Mouse (Mus musculus) mouse embryonic stem cell (cell line): ENCODE measurements around the gene Olfr209.
"Not testable (repeated sequence)": the region's sequence is repeated elsewhere in the genome, so short reads cannot be mapped to it uniquely, and the experiment has no call there.

ENCODE experiments used
- in situ Hi-C, 2 experiments: fragments of 300-500 bp; cut with MboI; formaldehyde crosslinking; loops; 1 replicate in 1 of 2; 3 replicates in 1 of 2; pipeline ENCODE4 v1.14.3; 2019 to 2020; ENCODE audit warnings: low sequenced_read_pairs in 2 of 2, low pct_unique_long_range_greater_than_20kb in 1 of 2, mixed read lengths in 1 of 2; ENCODE audit not compliant: unreplicated experiment in 1 of 2

Gene Olfr209

DNA sequence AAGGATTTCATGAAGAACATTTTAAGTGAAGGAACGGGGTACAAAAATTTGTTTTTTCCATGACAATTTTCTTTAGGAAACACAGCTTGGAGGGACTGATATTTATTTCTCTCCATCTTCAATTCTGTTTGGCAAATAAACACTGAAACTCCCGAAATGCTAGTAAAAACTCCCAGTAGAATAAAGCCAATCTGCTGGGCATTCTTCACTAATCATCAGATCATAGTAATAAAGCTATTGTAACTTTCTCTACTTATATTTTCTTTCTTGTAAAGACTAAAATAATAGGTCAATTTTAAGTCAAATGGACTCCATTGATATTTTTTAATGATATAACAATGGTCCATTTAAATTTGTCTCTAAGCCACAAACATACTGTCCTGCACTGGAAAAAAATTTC lies at the start of gene Olfr209:
TSS of gene Olfr209 (minus strand) at position 101 of the 400 bp plus-strand sequence.
- in situ Hi-C loops = loop anchor here in 1 of 2 experiments (25.0 kb wide), 1 partner anchor 552 kb away; the partner anchor contains the start of gene Olfr173

DNA sequence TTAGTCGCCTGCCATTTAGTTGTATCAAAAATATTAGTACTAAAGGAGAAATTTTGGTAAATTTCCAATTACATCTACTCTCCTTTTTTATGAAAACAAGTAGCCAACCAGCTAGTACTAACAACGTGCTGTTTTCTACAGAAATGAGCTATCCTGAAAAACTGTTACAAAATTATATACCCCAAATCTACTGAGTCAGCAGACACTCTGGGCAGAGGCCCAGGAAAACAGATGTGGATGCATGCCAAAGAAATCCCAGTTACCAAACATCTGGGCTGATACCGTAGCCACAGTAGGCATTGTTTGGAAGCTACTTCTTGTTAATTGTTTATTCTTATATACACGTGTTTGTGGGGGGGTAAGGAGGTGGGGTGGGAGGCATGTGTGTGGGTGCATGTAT lies 49.7 kb upstream of the Olfr209 start:
- in situ Hi-C loops = no loop called here

DNA sequence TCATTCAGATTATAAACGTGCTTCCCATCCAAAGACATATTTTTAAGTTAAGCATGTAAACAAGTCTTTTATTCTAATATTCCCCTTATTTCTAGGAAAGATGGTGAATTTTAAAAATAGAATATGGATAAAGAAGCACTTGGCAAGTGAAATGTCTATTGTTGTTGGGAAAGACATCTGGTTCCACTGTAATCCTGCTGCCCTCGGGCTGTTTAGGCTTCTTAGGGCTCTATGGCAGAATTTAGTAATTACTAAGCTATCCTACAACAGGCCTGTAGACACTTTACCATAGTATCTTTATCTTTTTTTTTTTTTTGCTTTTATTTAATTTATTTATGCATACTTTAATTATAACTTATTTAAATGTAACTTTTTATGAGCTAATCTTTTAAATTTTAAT lies 46.0 kb upstream of the Olfr209 start:
- in situ Hi-C loops = no loop called here

- in situ Hi-C loops = no loop called here
Observed at GRCm38 (mm10) chr16:59409341-59409748, 45.6 kb upstream of the Olfr209 start.

DNA sequence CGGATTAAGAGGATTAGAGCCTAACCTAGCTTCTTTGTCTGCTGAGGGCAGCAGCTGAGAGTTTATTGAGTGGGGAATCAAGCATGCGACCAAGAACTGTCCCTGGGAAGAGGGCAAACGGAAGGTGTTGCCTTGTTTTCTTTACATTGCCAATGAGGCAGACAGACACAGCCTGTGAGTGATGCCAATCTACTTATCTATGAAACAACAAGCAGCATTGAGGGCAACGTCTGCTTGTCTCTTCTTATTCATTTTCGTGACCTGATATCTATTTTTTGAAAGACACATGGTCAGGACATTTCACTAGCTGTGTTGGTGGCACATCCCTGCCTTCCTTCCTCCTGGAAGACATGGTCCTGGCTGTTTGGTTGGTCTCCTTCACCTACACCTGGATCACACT lies 43.2 kb upstream of the Olfr209 start, which contains the start of gene Gabrr3:
TSS of gene Gabrr3 (plus strand) at position 301 of the 400 bp plus-strand sequence.
- in situ Hi-C loops = no loop called here

- in situ Hi-C loops = no loop called here
Observed at GRCm38 (mm10) chr16:59404798-59405197, 41.0 kb upstream of the Olfr209 start.

- in situ Hi-C loops = no loop called here
Observed at GRCm38 (mm10) chr16:59403684-59404083, 39.9 kb upstream of the Olfr209 start.

DNA sequence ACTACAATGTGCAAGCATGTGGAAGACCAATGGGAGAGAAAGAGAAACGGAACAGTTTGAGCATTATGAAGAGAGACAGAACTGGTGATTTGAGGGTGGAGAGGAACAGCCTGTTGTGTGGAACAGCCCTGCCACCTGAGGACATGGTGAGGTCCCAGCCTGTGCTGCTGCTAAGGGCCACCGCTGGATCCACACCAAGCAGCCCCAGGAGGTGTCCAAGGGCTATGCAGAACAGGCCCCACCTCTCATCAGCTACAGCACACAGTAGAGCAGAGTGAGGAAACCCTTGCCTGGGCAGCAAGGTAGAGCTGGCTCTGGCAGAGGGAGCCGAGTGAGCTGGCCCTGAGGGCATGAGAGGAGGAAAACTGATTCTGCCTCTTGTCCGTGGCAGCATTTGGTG lies 38.2 kb upstream of the Olfr209 start:
- in situ Hi-C loops = no loop called here

- in situ Hi-C loops = no loop called here
Observed at GRCm38 (mm10) chr16:59401102-59401501, 37.3 kb upstream of the Olfr209 start.

DNA sequence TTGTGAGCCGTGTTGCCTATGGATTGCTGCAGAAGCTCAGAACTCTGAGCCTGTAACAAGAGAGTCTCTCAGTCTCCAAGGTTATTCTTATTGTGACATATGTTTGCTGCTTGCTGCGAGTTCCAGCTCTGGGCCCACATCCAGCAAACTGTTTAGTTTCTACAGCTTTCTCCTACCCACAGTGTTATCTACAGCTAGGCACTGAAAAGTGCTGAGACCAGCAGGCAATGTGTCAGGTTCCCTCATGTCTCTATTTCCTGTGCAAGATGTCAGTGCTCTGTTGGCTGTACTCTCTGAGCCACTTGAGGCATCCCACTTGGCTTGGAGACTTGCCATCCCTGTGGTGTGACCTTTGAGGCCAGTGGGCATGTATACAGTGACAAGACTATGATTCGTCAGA lies 29.5 kb upstream of the Olfr209 start:
- in situ Hi-C loops = no loop called here

DNA sequence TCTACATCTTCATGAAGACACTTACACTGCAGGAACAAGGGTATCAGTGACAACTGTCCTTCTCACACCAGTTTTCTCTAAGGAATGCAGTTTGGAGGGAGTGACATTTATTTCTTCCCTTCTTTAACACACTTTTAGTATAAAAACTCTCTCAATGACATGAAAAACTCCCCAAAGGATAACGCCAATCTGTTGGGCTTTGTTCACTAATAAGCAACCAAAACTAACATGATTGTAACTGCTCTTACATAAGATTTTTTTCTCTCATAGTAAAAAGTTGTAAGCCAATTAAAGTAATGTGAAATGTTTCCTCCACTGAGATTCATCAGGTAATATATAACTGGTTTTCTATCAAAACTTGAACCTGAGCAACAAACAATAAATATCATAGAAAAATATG lies 14.6 kb downstream of the Olfr209 start, which contains the start of gene Olfr206:
TSS of gene Olfr206 (minus strand) at position 101 of the 400 bp plus-strand sequence.
- in situ Hi-C loops = no loop called here

GRCm38 (mm10) chr16:59331038-59331437 lies 32.8 kb downstream of the Olfr209 start, which contains the start of gene Olfr205:
Gene Olfr205 (minus strand): TSS chr16:59331138.
- in situ Hi-C loops = no loop called here

- in situ Hi-C loops = not testable (repeated sequence)
Observed at GRCm38 (mm10) chr16:59323262-59323661, 40.5 kb downstream of the Olfr209 start.

- in situ Hi-C loops = no loop called here
Observed at GRCm38 (mm10) chr16:59318148-59318547, 45.6 kb downstream of the Olfr209 start, which contains the start of gene Olfr204. Gene Olfr204 (minus strand): TSS chr16:59318248.
